Mouse (Mus musculus): ENCODE data around the gene Ranbp3.

DNA sequence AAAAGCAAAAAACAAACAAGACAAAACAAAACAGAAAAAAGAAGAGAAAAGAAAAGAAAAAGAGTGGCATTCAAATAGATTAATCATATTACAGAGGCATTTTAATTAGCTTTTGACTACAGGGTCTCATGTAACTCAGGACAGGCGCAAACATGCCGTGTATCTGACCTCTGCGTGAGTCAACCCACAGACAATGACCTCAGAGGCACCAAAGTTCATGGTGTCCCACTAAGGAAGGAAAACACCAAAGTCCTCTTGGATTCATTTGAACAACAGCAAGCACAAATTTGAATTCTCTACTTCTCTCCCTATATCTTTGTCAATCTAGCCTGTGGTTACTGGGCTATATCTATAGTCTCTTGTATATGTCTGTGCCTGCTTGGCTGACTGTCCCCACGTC is 29.9 kb upstream of the Ranbp3 start:
- no peak for TF ChIP-seq EP300 (IDR thresholded peaks at IDR 0.05; ENCODE audit: low read length)
- TF ChIP-seq MEF2A (IDR thresholded peaks at IDR 0.05; ENCODE audit: borderline replicate concordance, low read depth, low read length), result no peak

Measured in CH12.LX (cell line).